ENCODE assay signal across 11 mouse cellular contexts in the genomic region with DNA sequence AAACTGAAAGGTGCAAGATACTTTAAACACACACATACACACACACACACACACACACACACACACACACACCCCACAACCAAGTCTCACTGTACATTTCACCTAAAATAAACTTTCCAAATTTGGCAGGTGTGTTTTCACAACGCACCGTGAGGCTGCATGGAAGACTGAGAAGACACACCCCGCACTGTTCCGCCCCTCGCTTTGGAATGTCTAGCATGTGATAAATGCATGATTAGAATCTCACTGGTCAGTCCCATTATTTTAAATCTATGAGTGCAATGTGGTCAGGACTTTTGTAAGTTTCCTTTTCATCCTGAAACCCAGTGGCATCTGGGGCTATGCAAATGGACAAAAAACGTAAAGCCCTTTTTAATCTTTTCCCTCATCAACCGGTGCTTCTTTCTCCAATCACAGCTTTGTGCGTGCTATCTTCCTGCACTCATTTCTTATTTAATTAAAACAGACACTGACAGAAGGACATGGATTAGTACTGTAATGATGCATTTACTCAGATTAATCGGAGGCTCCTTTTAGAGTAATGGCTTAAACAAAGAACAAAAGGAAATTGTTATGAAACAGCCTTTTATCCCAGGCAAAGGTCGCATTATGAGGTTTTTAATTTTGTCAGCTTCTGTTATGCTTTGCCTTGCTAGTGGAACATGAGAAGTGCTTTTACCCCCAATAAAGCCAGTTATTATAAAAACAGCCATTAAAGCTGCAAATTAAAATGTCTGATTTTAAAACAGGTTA.
A peak's percentile ranks its signal among the peaks of the same experiment; 100 is the strongest.
DNase-seq lines count a peak whose midpoint lies in the region; ATAC-seq and TF ChIP-seq lines count a peak whose summit lies in the region.
"Had no signal": no experiment of that assay in that cellular context is flagged by ENCODE, and none has a peak within 500 bp of the region (broad histone marks: within the 10 kb centered on the region; RNA-seq: fewer than 3 reads in every experiment).

No protein-coding gene starts in this region.

- H3K9ac ChIP-seq in embryonic facial prominence, embryonic 14.5 days (ENCODE audit: low read depth, low read length): no peak overlapping the region
- no peak overlapping the region for H3K9ac ChIP-seq in neural tube, embryonic 15.5 days (replicated peaks)
- H3K9ac ChIP-seq: embryonic facial prominence, embryonic 15.5 days; limb, embryonic 12.5 days had no signal

- no peak overlapping the region for H3K4me2 ChIP-seq in embryonic facial prominence, embryonic 14.5 days (ENCODE audit: low read depth, low read length)
- 0 out of 2 replicates have a peak overlapping the region, but pooled peaks have one; percentile 13 for H3K4me2 ChIP-seq in neural tube, embryonic 15.5 days
- H3K4me2 ChIP-seq: embryonic facial prominence, embryonic 15.5 days; limb, embryonic 12.5 days had no signal

- no peak for TF ChIP-seq CTCF in layer of hippocampus, adult 2 months (conservative IDR thresholded peaks at IDR 0.05)

- ATAC-seq in embryonic facial prominence, embryonic 14.5 days (ENCODE audit: low read depth): 0 out of 2 replicates have a peak, but pooled peaks have one; percentile 41
- ATAC-seq in neural tube, embryonic 15.5 days (ENCODE audit: low FRiP score): no peak

- H3K4me3 ChIP-seq in layer of hippocampus, adult 2 months: no peak overlapping the region
- H3K4me3 ChIP-seq in embryonic facial prominence, embryonic 14.5 days (ENCODE audit: low read depth, low read length): no peak overlapping the region
- no peak overlapping the region for H3K4me3 ChIP-seq in neural tube, embryonic 15.5 days (replicated peaks)
- H3K4me3 ChIP-seq: embryonic facial prominence, embryonic 15.5 days; limb, embryonic 12.5 days; myocyte had no signal

- H3K9me3 ChIP-seq in embryonic facial prominence, embryonic 14.5 days (ENCODE audit: control insufficient read depth, low read length): no peaks in the 10 kb centered on the region
- no peaks in the 10 kb centered on the region for H3K9me3 ChIP-seq in neural tube, embryonic 15.5 days (replicated peaks)
- H3K9me3 ChIP-seq: embryonic facial prominence, embryonic 15.5 days; limb, embryonic 12.5 days had no signal

- WGBS in embryonic facial prominence, embryonic 14.5 days: 33% methylated on average over 10 of the region's 10 CpGs
- 19% methylated on average over 10 of the region's 10 CpGs for WGBS in neural tube, embryonic 15.5 days

- no peak for DNase-seq in layer of hippocampus, adult 2 months (ENCODE audit: low spot score in 2 of 2)
- DNase-seq in layer of hippocampus, postnatal 14 days (ENCODE audit: low spot score in 2 of 2): no peak
- peak; percentile 39 for DNase-seq in embryonic facial prominence, embryonic 14.5 days (ENCODE audit: low spot score)
- DNase-seq in kidney, adult 9 months: peak; percentile 54
- DNase-seq in liver: no peak
- DNase-seq in spleen, adult 12 weeks (ENCODE audit: low spot score): no peak
- DNase-seq in gastrocnemius, postnatal 36 days: no peak

- H3K36me3 ChIP-seq in embryonic facial prominence, embryonic 14.5 days (ENCODE audit: control insufficient read depth, insufficient read depth, low read length): no peaks in the 10 kb centered on the region
- H3K36me3 ChIP-seq in neural tube, embryonic 15.5 days: no peaks in the 10 kb centered on the region
- H3K36me3 ChIP-seq: embryonic facial prominence, embryonic 15.5 days; limb, embryonic 12.5 days had no signal

- peaks cover 7% of the 10 kb centered on the region; the same call in 1 of the 2 replicates for H3K4me1 ChIP-seq in embryonic facial prominence, embryonic 14.5 days (ENCODE audit: control insufficient read depth, insufficient read depth, low read length)
- peaks cover 22% of the 10 kb centered on the region for H3K4me1 ChIP-seq in neural tube, embryonic 15.5 days

- H3K27me3 ChIP-seq in embryonic facial prominence, embryonic 14.5 days (replicated peaks; ENCODE audit: control insufficient read depth, insufficient read depth, low read length): no peaks in the 10 kb centered on the region
- H3K27me3 ChIP-seq in neural tube, embryonic 15.5 days (replicated peaks): no peaks in the 10 kb centered on the region
- H3K27me3 ChIP-seq: embryonic facial prominence, embryonic 15.5 days; limb, embryonic 12.5 days had no signal

- H3K27ac ChIP-seq in layer of hippocampus, adult 2 months: peak overlapping the region; percentile 59
- no peak overlapping the region for H3K27ac ChIP-seq in embryonic facial prominence, embryonic 14.5 days (replicated peaks; ENCODE audit: low read depth, low read length)
- H3K27ac ChIP-seq in neural tube, embryonic 15.5 days (replicated peaks): no peak overlapping the region
- H3K27ac ChIP-seq: embryonic facial prominence, embryonic 15.5 days had no signal

- intact Hi-C loops in gastrocnemius, postnatal 36 days (cut with DNase I): no loop called here

Comparison
In these comparisons a context has a peak if more than half of its experiments do, and no peak if none do; other contexts are left out.
1. DNase-seq: peak in embryonic facial prominence, embryonic 14.5 days (single experiment) and kidney, adult 9 months (single experiment); none in layer of hippocampus, adult 2 months (0 of 2), layer of hippocampus, postnatal 14 days (0 of 2), liver (single experiment), spleen, adult 12 weeks (single experiment) and gastrocnemius, postnatal 36 days (0 of 2).